In genomic region chr8:117627096-117627495, GRCm38 (mm10) we compare ENCODE assay signal across 22 mouse cellular contexts. TPM values are rescaled to one million over a fixed set of nuclear protein-coding genes. Genes with fewer than 3 reads are reported as not detected.
A peak's percentile ranks its signal among the peaks of the same experiment; 100 is the strongest.
DNase-seq lines count a peak whose midpoint lies in the region; ATAC-seq and TF ChIP-seq lines count a peak whose summit lies in the region.
"Had no signal": no experiment of that assay in that cellular context is flagged by ENCODE, and none has a peak within 500 bp of the region (broad histone marks: within the 10 kb centered on the region; RNA-seq: fewer than 3 reads in every experiment).

No protein-coding gene starts in this region.

- no peak for ATAC-seq in hindbrain, postnatal 0 days
- 0 out of 2 replicates have a peak, but pooled peaks have one; percentile 12 for ATAC-seq in lung, embryonic 16.5 days (ENCODE audit: low read depth)

- no peak for TF ChIP-seq CTCF in hindbrain, postnatal 0 days (IDR thresholded peaks at IDR 0.05; ENCODE audit: low read depth)
- no peak for TF ChIP-seq CTCF in brain, embryonic 14.5 days (IDR thresholded peaks at IDR 0.05; ENCODE audit: borderline replicate concordance, extremely low read depth, insufficient read depth, insufficient read length)

- no peak overlapping the region for H3K4me2 ChIP-seq in hindbrain, postnatal 0 days (ENCODE audit: low read depth, low read length)
- no peak overlapping the region for H3K4me2 ChIP-seq in lung, embryonic 16.5 days (ENCODE audit: low read depth, low read length)
- H3K4me2 ChIP-seq: embryonic facial prominence, embryonic 12.5 days; forebrain, embryonic 13.5 days had no signal

- H3K4me1 ChIP-seq in hindbrain, postnatal 0 days (ENCODE audit: insufficient read depth, low read length) = no peaks in the 10 kb centered on the region
- H3K4me1 ChIP-seq in hindbrain, embryonic 10.5 days (replicated peaks) = no peaks in the 10 kb centered on the region
- H3K4me1 ChIP-seq in lung, embryonic 16.5 days (replicated peaks; ENCODE audit: control insufficient read depth, insufficient read depth, low read length) = no peaks in the 10 kb centered on the region
- H3K4me1 ChIP-seq: embryonic facial prominence, embryonic 12.5 days; forebrain, embryonic 13.5 days had no signal

- H3K9ac ChIP-seq in hindbrain, postnatal 0 days (replicated peaks; ENCODE audit: low read length) = no peak overlapping the region
- no peak overlapping the region for H3K9ac ChIP-seq in lung, embryonic 16.5 days (ENCODE audit: low read length)
- H3K9ac ChIP-seq: embryonic facial prominence, embryonic 12.5 days; forebrain, embryonic 13.5 days; forebrain, embryonic 15.5 days; forebrain, postnatal 0 days had no signal

- H3K4me3 ChIP-seq in hindbrain, postnatal 0 days (ENCODE audit: low read length) = no peak overlapping the region
- no peak overlapping the region for H3K4me3 ChIP-seq in hindbrain, embryonic 10.5 days
- no peak overlapping the region for H3K4me3 ChIP-seq in lung, embryonic 16.5 days (ENCODE audit: low read length)
- H3K4me3 ChIP-seq: embryonic facial prominence, embryonic 10.5 days; embryonic facial prominence, embryonic 12.5 days; forebrain, embryonic 13.5 days; forebrain, embryonic 15.5 days had no signal

- TF ChIP-seq POLR2A in brain, embryonic 14.5 days (IDR thresholded peaks at IDR 0.05; ENCODE audit: borderline replicate concordance, extremely low read depth, insufficient read depth, insufficient read length, poor library complexity, severe bottlenecking) = no peak

- H3K9me3 ChIP-seq in hindbrain, postnatal 0 days (ENCODE audit: low read length) = no peaks in the 10 kb centered on the region
- H3K9me3 ChIP-seq in hindbrain, embryonic 10.5 days = peaks cover 7% of the 10 kb centered on the region; the same call in 1 of the 2 replicates
- no peaks in the 10 kb centered on the region for H3K9me3 ChIP-seq in lung, embryonic 16.5 days (ENCODE audit: control insufficient read depth, low read length)
- H3K9me3 ChIP-seq: embryonic facial prominence, embryonic 12.5 days had no signal

- 48% methylated on average over 9 of the region's 9 CpGs for WGBS in hindbrain, postnatal 0 days
- 68% methylated on average over 9 of the region's 9 CpGs for WGBS in hindbrain, embryonic 10.5 days
- WGBS in lung, embryonic 16.5 days = 64% methylated on average over 9 of the region's 9 CpGs

- no peaks in the 10 kb centered on the region for H3K27me3 ChIP-seq in hindbrain, postnatal 0 days (ENCODE audit: insufficient read depth, low read length)
- H3K27me3 ChIP-seq in hindbrain, embryonic 10.5 days (ENCODE audit: insufficient read depth, poor library complexity, severe bottlenecking) = no peaks in the 10 kb centered on the region
- H3K27me3 ChIP-seq in lung, embryonic 16.5 days (ENCODE audit: control insufficient read depth, insufficient read depth, low read depth, low read length) = no peaks in the 10 kb centered on the region
- H3K27me3 ChIP-seq: embryonic facial prominence, embryonic 12.5 days; forebrain, embryonic 13.5 days; forebrain, embryonic 15.5 days had no signal

- no peak overlapping the region for H3K27ac ChIP-seq in hindbrain, postnatal 0 days
- H3K27ac ChIP-seq in hindbrain, embryonic 10.5 days = no peak overlapping the region
- H3K27ac ChIP-seq in lung, embryonic 16.5 days (ENCODE audit: low read length) = no peak overlapping the region
- H3K27ac ChIP-seq: embryonic facial prominence, embryonic 10.5 days; embryonic facial prominence, embryonic 12.5 days; forebrain, embryonic 13.5 days; forebrain, embryonic 15.5 days had no signal

- H3K36me3 ChIP-seq in hindbrain, postnatal 0 days (ENCODE audit: insufficient read depth, low read length) = no peaks in the 10 kb centered on the region
- no peaks in the 10 kb centered on the region for H3K36me3 ChIP-seq in hindbrain, embryonic 10.5 days
- H3K36me3 ChIP-seq in lung, embryonic 16.5 days (ENCODE audit: control insufficient read depth, insufficient read depth, low read length) = no peaks in the 10 kb centered on the region
- H3K36me3 ChIP-seq: embryonic facial prominence, embryonic 10.5 days; embryonic facial prominence, embryonic 12.5 days; forebrain, embryonic 15.5 days had no signal

- peak; percentile 23 to 44 for DNase-seq in cerebellum, postnatal 14 days
- no peak for DNase-seq in cerebellum, adult 9-11 months
- DNase-seq in hindbrain, postnatal 0 days (ENCODE audit: low spot score) = peak; percentile 42
- no peak for DNase-seq in hindbrain, embryonic 10.5 days (ENCODE audit: low spot score)
- DNase-seq in lung, postnatal 36 days = no peak
- peak; percentile 20 for DNase-seq in brain, embryonic 14.5 days (ENCODE audit: low read depth)
- DNase-seq in urinary bladder, adult 2 months (ENCODE audit: low spot score) = no peak
- DNase-seq: adrenal gland, adult 2 months; adrenal gland, postnatal 10 days; adrenal gland, postnatal 25 days; cerebellum, adult 11-12 months; cerebellum, adult 2 months; cerebellum, postnatal 25 days; forebrain, postnatal 0 days had no signal

RNA-seq across cellular contexts. Expression of gene Sdr42e1, which starts 46.4 kb away (rescaled TPM):
- 5.1 and 9.4 TPM in 2 replicates for total RNA-seq in hindbrain, postnatal 0 days (2014; rRNA removed)
- polyA plus RNA-seq in hindbrain, postnatal 0 days (2015; fragmentation: Nextera tagmentation; extraction: Ambion mirVana) = 2.6 and 2.8 TPM in 2 replicates
- polyA plus RNA-seq in hindbrain, embryonic 10.5 days (2016; fragmentation: Nextera tagmentation; extraction: Ambion mirVana) = 0.84 and 1.0 TPM in 2 replicates
- polyA plus RNA-seq in lung, embryonic 16.5 days (2015; fragmentation: Nextera tagmentation; extraction: Ambion mirVana) = 4.0 and 4.2 TPM in 2 replicates
- polyA plus RNA-seq in brain, embryonic 14.5 days (2012; rRNA removed) = 1.7 and 1.8 TPM in 2 replicates
- 58.3 and 71.6 TPM in 2 replicates for polyA plus RNA-seq in urinary bladder, adult 2 months (2012; rRNA removed)
- total RNA-seq: MEL had no signal
- polyA plus RNA-seq: C2C12; forebrain, embryonic 11.5 days had no signal

Comparison
In these comparisons a context has a peak if more than half of its experiments do, and no peak if none do; other contexts are left out.
1. DNase-seq: peak in cerebellum, postnatal 14 days (2 of 2), hindbrain, postnatal 0 days (single experiment) and brain, embryonic 14.5 days (single experiment); none in cerebellum, adult 9-11 months (single experiment), hindbrain, embryonic 10.5 days (single experiment), lung, postnatal 36 days (single experiment) and urinary bladder, adult 2 months (single experiment).
2. RNA of gene Sdr42e1, which starts 46.4 kb away (polyA plus RNA-seq): 58.3 to 71.6 TPM in urinary bladder, adult 2 months; 4.0 to 4.2 TPM in lung, embryonic 16.5 days, 2.6 to 2.8 TPM in hindbrain, postnatal 0 days, 1.7 to 1.8 TPM in brain, embryonic 14.5 days and 0.84 to 1.0 TPM in hindbrain, embryonic 10.5 days; every median in the first group is over 10 times any median in the second.